Mouse (Mus musculus): ENCODE measurements around the gene Adprm. TPM values are rescaled to one million over a fixed set of nuclear protein-coding genes. Genes with fewer than 3 reads are reported as not detected.

The Adprm gene
- 37.0 and 39.5 TPM in 2 replicates for polyA plus RNA-seq (2014; fragmentation: Nextera tagmentation; extraction: Ambion mirVana)

- H3K4me2 ChIP-seq (ENCODE audit: low read depth, low read length), result peak within 1 kb of the TSS; percentile 71
- no peaks in the 10 kb centered on the region for H3K27me3 ChIP-seq (ENCODE audit: control insufficient read depth, insufficient read depth, low read length)
- H3K9me3 ChIP-seq (replicated peaks; ENCODE audit: control insufficient read depth, low read length), result no peaks in the 10 kb centered on the region
- under 1% methylated on average over 50 of the region's 50 CpGs for WGBS
- H3K36me3 ChIP-seq (replicated peaks; ENCODE audit: control insufficient read depth, insufficient read depth, low read depth, low read length), result peaks cover under 1% of the 10 kb centered on the region; the same call in 1 of the 2 replicates
- DNase-seq (ENCODE audit: low spot score) (peak; percentile 93), ATAC-seq (replicated peaks; ENCODE audit: insufficient number of reproducible peaks, low FRiP score, low TSS enrichment, low read depth) (peak; percentile 92)
- 0 out of 2 replicates have a peak within 1 kb of the TSS, but pooled peaks have one; percentile 41 for H3K27ac ChIP-seq (replicated peaks; ENCODE audit: low read depth, low read length)
- H3K9ac ChIP-seq (replicated peaks; ENCODE audit: low read length), result peak within 1 kb of the TSS; percentile 80
- peak within 1 kb of the TSS; percentile 93 for H3K4me3 ChIP-seq (ENCODE audit: low read depth, low read length)
- no peaks in the 10 kb centered on the region for H3K4me1 ChIP-seq (ENCODE audit: control insufficient read depth, insufficient read depth, low read length)
These were observed at the start of gene Adprm, which contains the start of gene Sco1 for GRCm38 (mm10) chr11:67052321-67052952. Gene Adprm, minus strand, starts transcription at chr11:67052594. Gene Sco1, plus strand, starts transcription at chr11:67052670.

DNA sequence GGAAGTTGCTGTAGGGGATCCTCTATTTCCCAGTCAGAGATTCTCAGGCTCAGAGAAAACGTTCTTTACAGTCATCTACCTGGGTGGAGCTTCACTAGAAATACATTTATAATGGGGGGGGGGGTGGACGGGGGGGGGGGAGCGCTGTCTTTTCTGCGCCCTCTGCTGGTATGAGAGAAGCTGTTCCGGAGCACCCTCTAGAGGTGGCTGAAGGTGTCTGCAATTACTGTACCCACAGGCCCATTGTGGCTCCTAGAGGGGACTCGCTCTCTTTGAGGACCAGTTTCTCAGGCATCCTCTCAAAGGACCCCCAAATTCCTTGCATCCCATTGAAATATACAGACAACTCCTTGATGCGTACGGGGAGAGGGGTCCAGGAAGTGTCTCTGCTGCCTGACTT is 49.3 kb upstream of the Adprm start:
- H3K4me2 ChIP-seq (ENCODE audit: low read depth, low read length), result no peak overlapping the region
- whole genome bisulfite sequencing, result 27% methylated on average over 7 of the region's 8 CpGs
- no peaks in the 10 kb centered on the region for H3K9me3 ChIP-seq (replicated peaks; ENCODE audit: control insufficient read depth, low read length)
- no peak overlapping the region for H3K9ac ChIP-seq (replicated peaks; ENCODE audit: low read length)
- no peaks in the 10 kb centered on the region for H3K36me3 ChIP-seq (replicated peaks; ENCODE audit: control insufficient read depth, insufficient read depth, low read depth, low read length)
- no peak overlapping the region for H3K4me3 ChIP-seq (ENCODE audit: low read depth, low read length)
- peak; percentile 56 for DNase-seq (ENCODE audit: low spot score)
- no peak for ATAC-seq (replicated peaks; ENCODE audit: insufficient number of reproducible peaks, low FRiP score, low TSS enrichment, low read depth)
- H3K27me3 ChIP-seq (ENCODE audit: control insufficient read depth, insufficient read depth, low read length), result no peaks in the 10 kb centered on the region
- H3K4me1 ChIP-seq (ENCODE audit: control insufficient read depth, insufficient read depth, low read length), result no peaks in the 10 kb centered on the region
- no peak overlapping the region for H3K27ac ChIP-seq (replicated peaks; ENCODE audit: low read depth, low read length)

- no peaks in the 10 kb centered on the region for H3K4me1 ChIP-seq (ENCODE audit: control insufficient read depth, insufficient read depth, low read length)
- WGBS, result 31% methylated on average over 6 of the region's 6 CpGs
These were observed 47.8 kb upstream of the Adprm start for GRCm38 (mm10) chr11:67100169-67100568.

DNA sequence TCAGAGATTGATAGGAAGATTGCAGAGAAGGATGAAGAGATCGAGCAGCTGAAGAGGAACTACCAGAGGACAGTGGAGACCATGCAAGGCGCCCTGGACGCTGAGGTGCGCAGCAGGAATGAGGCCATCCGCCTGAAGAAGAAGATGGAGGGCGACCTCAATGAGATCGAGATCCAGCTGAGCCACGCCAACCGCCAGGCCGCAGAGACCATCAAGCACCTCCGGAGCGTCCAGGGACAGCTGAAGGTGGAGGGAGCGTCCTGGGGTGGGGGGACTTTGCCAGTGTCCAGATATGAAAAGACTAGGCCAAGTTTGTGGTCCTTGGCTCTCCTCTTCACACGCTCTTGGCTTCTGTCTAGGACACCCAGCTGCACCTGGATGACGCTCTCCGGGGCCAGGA is 46.8 kb upstream of the Adprm start:
- DNase-seq (ENCODE audit: low spot score), result no peak
- no peak for ATAC-seq (replicated peaks; ENCODE audit: insufficient number of reproducible peaks, low FRiP score, low TSS enrichment, low read depth)
- Histone ChIP-seq H3K4me2 (ENCODE audit: low read depth, low read length) (no peak overlapping the region), H3K36me3 (replicated peaks; ENCODE audit: control insufficient read depth, insufficient read depth, low read depth, low read length) (no peaks in the 10 kb centered on the region), H3K4me3 (ENCODE audit: low read depth, low read length) (no peak overlapping the region), H3K4me1 (ENCODE audit: control insufficient read depth, insufficient read depth, low read length) (no peaks in the 10 kb centered on the region), H3K27me3 (ENCODE audit: control insufficient read depth, insufficient read depth, low read length) (no peaks in the 10 kb centered on the region), H3K9me3 (replicated peaks; ENCODE audit: control insufficient read depth, low read length) (no peaks in the 10 kb centered on the region), H3K9ac (replicated peaks; ENCODE audit: low read length) (no peak overlapping the region), H3K27ac (replicated peaks; ENCODE audit: low read depth, low read length) (no peak overlapping the region)
- WGBS, result 97% methylated on average over 16 of the region's 16 CpGs

More at GRCm38 (mm10) chr11:67100169-67100568, 47.8 kb upstream of the Adprm start:
- H3K4me3 ChIP-seq (ENCODE audit: low read depth, low read length), result no peak overlapping the region
- H3K9ac ChIP-seq (replicated peaks; ENCODE audit: low read length), result no peak overlapping the region
- no peak for ATAC-seq (replicated peaks; ENCODE audit: insufficient number of reproducible peaks, low FRiP score, low TSS enrichment, low read depth)
- no peak overlapping the region for H3K27ac ChIP-seq (replicated peaks; ENCODE audit: low read depth, low read length)
- peak; percentile 71 for DNase-seq (ENCODE audit: low spot score)
- no peak overlapping the region for H3K4me2 ChIP-seq (ENCODE audit: low read depth, low read length)
- H3K9me3 ChIP-seq (replicated peaks; ENCODE audit: control insufficient read depth, low read length), result no peaks in the 10 kb centered on the region
- no peaks in the 10 kb centered on the region for H3K27me3 ChIP-seq (ENCODE audit: control insufficient read depth, insufficient read depth, low read length)
- no peaks in the 10 kb centered on the region for H3K36me3 ChIP-seq (replicated peaks; ENCODE audit: control insufficient read depth, insufficient read depth, low read depth, low read length)

DNA sequence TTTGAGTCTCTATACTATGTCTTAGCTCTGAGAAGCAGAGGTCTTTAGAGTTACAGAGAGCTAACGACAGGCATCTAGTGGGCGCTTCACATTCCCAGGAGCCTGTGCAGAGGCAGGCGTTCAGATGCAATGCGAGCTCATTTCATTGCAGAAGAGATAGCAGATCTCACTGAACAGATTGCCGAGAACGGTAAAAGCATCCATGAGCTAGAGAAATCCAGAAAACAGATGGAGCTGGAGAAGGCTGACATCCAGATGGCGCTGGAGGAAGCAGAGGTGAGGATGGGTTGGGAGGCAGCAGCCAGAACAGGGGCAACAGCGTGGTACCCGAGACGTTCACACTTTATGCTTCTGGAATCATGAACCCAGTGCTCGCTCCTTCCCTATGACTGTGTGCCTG is 46.0 kb upstream of the Adprm start:
- no peak for DNase-seq (ENCODE audit: low spot score)
- 83% methylated on average over 11 of the region's 11 CpGs for WGBS

DNA sequence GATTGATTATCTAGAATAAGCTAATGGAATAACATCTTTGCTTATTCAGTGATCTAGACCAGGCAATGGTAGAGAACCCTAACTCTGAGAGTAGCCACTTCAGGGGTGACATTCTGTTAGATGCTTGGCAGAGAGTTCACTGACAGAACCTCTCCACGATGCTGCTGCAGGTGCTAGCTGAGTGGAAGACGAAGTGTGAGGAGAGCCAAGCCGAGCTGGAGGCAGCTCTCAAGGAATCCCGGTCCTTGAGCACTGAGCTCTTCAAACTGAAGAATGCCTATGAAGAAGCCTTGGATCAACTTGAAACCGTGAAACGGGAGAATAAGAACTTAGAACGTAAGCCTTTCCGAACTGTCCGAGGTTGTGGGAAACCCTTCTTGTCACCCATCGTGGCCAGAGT is 45.3 kb upstream of the Adprm start:
- Histone ChIP-seq H3K9ac (replicated peaks; ENCODE audit: low read length) (no peak overlapping the region), H3K4me2 (ENCODE audit: low read depth, low read length) (no peak overlapping the region), H3K9me3 (replicated peaks; ENCODE audit: control insufficient read depth, low read length) (no peaks in the 10 kb centered on the region), H3K27ac (replicated peaks; ENCODE audit: low read depth, low read length) (no peak overlapping the region), H3K36me3 (replicated peaks; ENCODE audit: control insufficient read depth, insufficient read depth, low read depth, low read length) (no peaks in the 10 kb centered on the region), H3K4me1 (ENCODE audit: control insufficient read depth, insufficient read depth, low read length) (no peaks in the 10 kb centered on the region), H3K27me3 (ENCODE audit: control insufficient read depth, insufficient read depth, low read length) (no peaks in the 10 kb centered on the region), H3K4me3 (ENCODE audit: low read depth, low read length) (no peak overlapping the region)
- no peak for ATAC-seq (replicated peaks; ENCODE audit: insufficient number of reproducible peaks, low FRiP score, low TSS enrichment, low read depth)
- WGBS, result 92% methylated on average over 10 of the region's 10 CpGs
- no peak for DNase-seq (ENCODE audit: low spot score)

More for the DNA sequence above, 46.0 kb upstream of the Adprm start:
- no peaks in the 10 kb centered on the region for H3K4me1 ChIP-seq (ENCODE audit: control insufficient read depth, insufficient read depth, low read length)
- H3K4me2 ChIP-seq (ENCODE audit: low read depth, low read length), result no peak overlapping the region
- H3K9ac ChIP-seq (replicated peaks; ENCODE audit: low read length), result no peak overlapping the region
- H3K27ac ChIP-seq (replicated peaks; ENCODE audit: low read depth, low read length), result no peak overlapping the region
- no peak for ATAC-seq (replicated peaks; ENCODE audit: insufficient number of reproducible peaks, low FRiP score, low TSS enrichment, low read depth)
- no peaks in the 10 kb centered on the region for H3K36me3 ChIP-seq (replicated peaks; ENCODE audit: control insufficient read depth, insufficient read depth, low read depth, low read length)
- H3K9me3 ChIP-seq (replicated peaks; ENCODE audit: control insufficient read depth, low read length), result no peaks in the 10 kb centered on the region
- no peaks in the 10 kb centered on the region for H3K27me3 ChIP-seq (ENCODE audit: control insufficient read depth, insufficient read depth, low read length)
- no peak overlapping the region for H3K4me3 ChIP-seq (ENCODE audit: low read depth, low read length)

DNA sequence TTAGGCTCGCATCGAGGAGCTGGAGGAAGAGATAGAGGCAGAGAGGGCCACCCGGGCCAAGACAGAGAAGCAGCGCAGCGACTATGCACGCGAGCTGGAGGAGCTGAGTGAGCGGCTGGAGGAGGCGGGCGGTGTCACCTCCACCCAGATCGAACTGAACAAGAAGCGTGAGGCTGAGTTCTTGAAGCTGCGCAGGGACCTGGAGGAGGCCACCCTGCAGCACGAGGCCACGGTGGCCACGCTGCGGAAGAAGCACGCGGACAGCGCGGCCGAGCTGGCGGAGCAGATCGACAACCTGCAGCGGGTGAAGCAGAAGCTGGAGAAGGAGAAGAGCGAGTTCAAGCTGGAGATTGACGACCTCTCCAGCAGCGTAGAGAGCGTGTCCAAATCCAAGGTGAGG is 42.1 kb upstream of the Adprm start:
- 70% methylated on average over 29 of the region's 29 CpGs for WGBS

GRCm38 (mm10) chr11:67093652-67094051 is 41.3 kb upstream of the Adprm start:
- Histone ChIP-seq H3K27ac (replicated peaks; ENCODE audit: low read depth, low read length) (no peak overlapping the region), H3K4me1 (ENCODE audit: control insufficient read depth, insufficient read depth, low read length) (no peaks in the 10 kb centered on the region), H3K9me3 (replicated peaks; ENCODE audit: control insufficient read depth, low read length) (no peaks in the 10 kb centered on the region), H3K9ac (replicated peaks; ENCODE audit: low read length) (no peak overlapping the region), H3K36me3 (replicated peaks; ENCODE audit: control insufficient read depth, insufficient read depth, low read depth, low read length) (no peaks in the 10 kb centered on the region), H3K4me2 (ENCODE audit: low read depth, low read length) (no peak overlapping the region), H3K27me3 (ENCODE audit: control insufficient read depth, insufficient read depth, low read length) (no peaks in the 10 kb centered on the region), H3K4me3 (ENCODE audit: low read depth, low read length) (no peak overlapping the region)
- no peak for ATAC-seq (replicated peaks; ENCODE audit: insufficient number of reproducible peaks, low FRiP score, low TSS enrichment, low read depth)
- 96% methylated on average over 5 of the region's 5 CpGs for WGBS
- no peak for DNase-seq (ENCODE audit: low spot score)

More for the DNA sequence above, 42.1 kb upstream of the Adprm start:
- no peak for ATAC-seq (replicated peaks; ENCODE audit: insufficient number of reproducible peaks, low FRiP score, low TSS enrichment, low read depth)
- no peak overlapping the region for H3K4me3 ChIP-seq (ENCODE audit: low read depth, low read length)
- no peak overlapping the region for H3K27ac ChIP-seq (replicated peaks; ENCODE audit: low read depth, low read length)
- no peaks in the 10 kb centered on the region for H3K27me3 ChIP-seq (ENCODE audit: control insufficient read depth, insufficient read depth, low read length)
- H3K9me3 ChIP-seq (replicated peaks; ENCODE audit: control insufficient read depth, low read length), result no peaks in the 10 kb centered on the region
- H3K4me1 ChIP-seq (ENCODE audit: control insufficient read depth, insufficient read depth, low read length), result no peaks in the 10 kb centered on the region
- H3K36me3 ChIP-seq (replicated peaks; ENCODE audit: control insufficient read depth, insufficient read depth, low read depth, low read length), result no peaks in the 10 kb centered on the region
- no peak overlapping the region for H3K4me2 ChIP-seq (ENCODE audit: low read depth, low read length)
- no peak overlapping the region for H3K9ac ChIP-seq (replicated peaks; ENCODE audit: low read length)
- no peak for DNase-seq (ENCODE audit: low spot score)

Measured in embryonic facial prominence, embryonic 11.5 days (tissue).